Mouse (Mus musculus) adrenal gland, adult 8-10 months (tissue): ENCODE data around the gene Bmp7. TPM values are rescaled to one million over a fixed set of nuclear protein-coding genes. Genes with fewer than 3 reads are reported as not detected.

Experiments used
- DNase-seq: peaks from one replicate; pipeline ENCODE4 v3.0.0; 2022
- microRNA-seq, 2 experiments: library from miRNA; unstranded; fragments of <30 nt; microRNA quantifications; one replicate each; pipeline ENCODE4 v1.2.0; 2022
- total RNA-seq, 4 experiments: library from RNA; stranded (reverse); gene quantifications; 2 replicates each; pipeline ENCODE4 v1.2.4; 2022

Gene Bmp7
- total RNA-seq, 4 experiments from 2014 or later = 39.9 to 107 (median 72.1) TPM

- no peak for DNase-seq
These were observed 91.9 kb downstream of the Bmp7 start for GRCm38 (mm10) chr2:172848193-172848592.

DNA sequence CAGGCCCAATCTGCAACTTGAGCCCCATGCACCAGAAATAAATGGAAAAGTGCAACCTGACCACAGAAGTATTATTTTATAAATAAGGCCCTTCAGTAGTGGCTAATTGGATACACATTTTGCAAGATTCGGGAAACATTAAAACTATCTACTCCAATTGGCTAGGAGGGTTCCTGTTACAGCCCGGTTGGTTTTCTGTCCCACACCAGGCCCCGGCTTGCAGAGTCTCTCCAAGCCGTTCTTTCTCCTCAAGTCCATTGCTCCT lies 93.9 kb downstream of the Bmp7 start:
- no peak for DNase-seq

GRCm38 (mm10) chr2:172845536-172846310 lies 94.4 kb downstream of the Bmp7 start:
- no peak for DNase-seq

GRCm38 (mm10) chr2:172843903-172844302 lies 96.2 kb downstream of the Bmp7 start:
- DNase-seq = no peak

- DNase-seq = no peak
These were observed 97.8 kb downstream of the Bmp7 start for GRCm38 (mm10) chr2:172842306-172842705.

GRCm38 (mm10) chr2:172840905-172841750 lies 99.0 kb downstream of the Bmp7 start:
- no peak for DNase-seq

- DNase-seq = no peak
These were observed 100.7 kb downstream of the Bmp7 start for GRCm38 (mm10) chr2:172839317-172839980.

GRCm38 (mm10) chr2:172836516-172836915 lies 103.6 kb downstream of the Bmp7 start:
- no peak for DNase-seq

GRCm38 (mm10) chr2:172833196-172833595 lies 106.9 kb downstream of the Bmp7 start:
- no peak for DNase-seq

- peak; percentile 59 for DNase-seq
These were observed 108.4 kb downstream of the Bmp7 start for GRCm38 (mm10) chr2:172831762-172832161.

DNA sequence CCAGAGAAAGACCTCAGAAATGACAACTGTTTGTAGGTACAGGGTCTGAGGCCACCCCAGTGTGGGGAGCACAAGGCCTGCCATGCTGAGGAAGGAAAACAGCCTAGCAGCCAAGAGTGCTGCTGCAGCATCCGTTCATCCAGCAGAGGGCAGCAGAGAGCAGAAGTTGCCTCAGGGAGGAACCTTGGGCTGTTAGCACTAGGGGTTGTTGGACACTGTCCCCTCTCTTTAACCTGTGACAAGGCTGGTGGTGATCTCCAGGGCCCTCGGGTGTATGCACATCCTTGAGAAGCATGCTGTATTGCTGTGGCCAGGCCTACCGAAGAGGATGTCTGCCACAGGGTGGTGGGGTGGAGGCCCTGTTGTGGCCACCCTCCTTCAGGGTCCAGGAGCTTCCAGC lies 109.0 kb downstream of the Bmp7 start:
- peak; percentile 66 for DNase-seq

DNA sequence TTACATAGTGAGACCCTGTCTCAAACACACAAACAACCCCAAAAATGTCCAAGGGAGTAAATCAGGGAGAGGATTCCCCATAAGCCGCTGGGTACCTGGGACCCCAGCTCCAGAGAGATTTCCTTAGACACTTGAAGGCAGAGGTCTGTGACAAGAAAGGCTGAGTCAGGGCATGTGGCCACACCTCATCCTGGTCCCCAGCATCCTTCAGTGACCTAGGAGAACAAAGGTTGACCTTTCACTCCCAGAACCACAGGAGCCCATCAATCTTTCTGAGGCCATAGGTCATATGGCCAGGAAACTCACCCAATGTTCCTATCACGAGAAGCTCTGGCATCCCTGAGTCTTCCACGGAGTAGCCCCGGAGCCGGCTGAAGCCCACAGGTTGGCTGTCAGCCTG lies 111.9 kb downstream of the Bmp7 start:
- no peak for DNase-seq

- no peak for DNase-seq
These were observed 112.6 kb downstream of the Bmp7 start for GRCm38 (mm10) chr2:172827564-172827963.

DNA sequence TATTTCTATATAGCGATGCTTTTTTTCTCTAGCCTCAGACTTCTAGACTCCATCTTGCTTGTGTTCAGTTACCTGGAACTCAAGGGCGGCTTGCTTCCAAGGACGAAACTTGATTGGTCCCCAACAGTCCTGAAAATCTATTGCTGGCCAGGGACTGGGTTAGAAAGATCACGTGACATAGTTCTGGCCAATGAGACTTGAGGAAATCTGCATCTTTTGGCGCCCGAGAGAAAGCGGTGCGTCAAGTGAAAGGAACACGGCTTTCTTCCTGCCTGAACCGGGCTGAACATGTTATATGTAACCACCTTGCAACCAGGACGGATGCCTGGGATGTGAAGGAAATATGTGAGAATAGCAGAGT lies 114.4 kb downstream of the Bmp7 start:
- DNase-seq = no peak

DNA sequence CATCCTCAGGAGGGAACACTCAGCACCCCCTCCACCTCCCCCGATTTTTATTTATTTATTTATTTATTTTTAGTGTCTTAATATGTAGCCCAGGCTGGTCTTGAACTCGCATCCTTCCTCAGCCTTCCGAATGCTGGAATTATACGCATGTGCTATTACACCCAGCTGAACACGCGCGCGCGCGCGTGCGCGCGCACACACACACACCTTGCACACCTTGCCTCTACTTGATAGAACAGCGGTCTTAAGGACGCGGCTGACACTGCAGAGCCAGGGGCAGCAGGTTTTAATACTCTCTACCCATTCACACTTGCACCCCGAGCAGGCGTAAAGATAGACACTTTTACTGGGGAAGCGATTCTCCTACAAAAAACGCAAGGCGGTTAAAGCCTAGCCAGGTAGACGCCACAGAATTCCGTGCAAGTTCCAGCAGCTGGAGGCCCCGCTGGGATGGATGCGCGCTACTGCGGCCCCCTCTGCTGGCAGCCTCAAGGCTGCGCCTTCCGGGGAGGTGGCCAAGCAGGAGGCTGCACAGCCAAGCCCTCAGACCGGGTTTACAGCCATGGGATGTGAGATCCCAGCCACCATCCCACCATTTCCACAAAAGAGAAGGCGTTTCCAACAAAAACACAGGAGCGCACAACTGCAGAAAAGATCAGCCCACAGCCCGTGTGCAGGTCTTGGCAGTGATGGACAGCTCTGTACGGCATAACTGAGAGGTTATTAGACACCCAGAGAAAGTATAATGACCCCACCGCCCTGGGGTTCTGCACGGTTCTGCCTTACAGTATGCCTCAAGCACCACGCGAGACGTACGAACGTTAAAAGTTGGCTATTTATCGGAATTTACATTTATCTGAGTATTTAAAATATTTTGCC lies 115.0 kb downstream of the Bmp7 start:
- DNase-seq = no peak

DNA sequence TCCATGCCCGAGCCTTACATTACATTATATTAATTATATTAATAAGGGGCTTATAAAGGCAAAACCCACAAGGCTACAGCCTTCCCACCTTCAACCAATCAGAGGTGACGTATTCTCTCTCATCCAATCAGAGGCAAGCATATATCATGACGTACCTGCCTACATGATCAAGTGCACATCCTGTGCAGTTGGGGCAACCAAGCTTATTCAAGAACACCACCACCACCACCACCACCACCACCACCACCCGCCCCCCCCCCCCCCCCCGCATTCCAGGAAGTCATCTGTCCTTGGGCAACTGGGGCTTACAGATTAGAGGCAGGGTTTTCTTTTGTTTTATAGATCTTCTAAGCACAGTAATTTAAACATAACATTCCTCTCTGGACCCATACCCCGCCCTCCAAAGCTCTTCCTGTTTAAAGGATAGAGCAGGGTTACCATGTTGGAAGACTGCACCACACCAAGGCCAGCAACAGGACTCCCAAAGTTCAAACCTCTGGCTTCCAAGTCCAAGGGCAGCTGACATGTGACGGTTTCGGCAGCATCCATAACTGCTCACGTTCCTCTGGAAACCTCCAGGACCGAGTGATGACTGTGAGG lies 121.4 kb downstream of the Bmp7 start:
- no peak for DNase-seq

Small RNA genes lying within 50 kb of the gene (microRNA-seq; reads per million reads assigned to microRNA genes)
- 0 reads per million in 2 experiments for gene Gm22773

Other genes with a start within 250 kb of the Bmp7 start
- not detected for gene Spo11, start 37.4 kb upstream of the Bmp7 start, total RNA-seq
- 10 to 100 TPM; 67.3 to 77.6 (median 73.4) TPM for gene Rae1, start 59.8 kb upstream of the Bmp7 start, total RNA-seq
- gene Rbm38, start 80.2 kb upstream of the Bmp7 start, total RNA-seq = 10 to 100 TPM; 16.0 to 26.0 (median 21.5) TPM
- under 1 TPM in 2 of 4 experiments, not detected in 2; 0.13 to 0.22 TPM for gene Ctcfl, start 179.2 kb upstream of the Bmp7 start, total RNA-seq
- gene Pck1, start 212.7 kb upstream of the Bmp7 start, total RNA-seq = 100 to 1,000 TPM; 135 to 516 (median 360) TPM